Mouse (Mus musculus) intestine, embryonic 14.5 days (tissue): ENCODE measurements around the gene Asic2. TPM values are rescaled to one million over a fixed set of nuclear protein-coding genes. Genes with fewer than 3 reads are reported as not detected.

ENCODE experiments used
- ATAC-seq: fragments of 200-750 bp; cut with Nextera tagmentation; replicated peaks from 2 replicates; pipeline ENCODE4 v1.8.0; 2017; ENCODE audit warnings: low read depth, moderate number of reproducible peaks, moderate TSS enrichment, moderate library complexity; ENCODE audit not compliant: low FRiP score, low TSS enrichment
- DNase-seq: peaks from one replicate; pipeline ENCODE4 v3.0.0-alpha.2; 2018; ENCODE audit warnings: low spot score
- H3K27ac ChIP-seq: fragments of 300-500 bp; sonication (generic); 2 replicates; pipeline ENCODE4 v1.5.1; 2014; ENCODE audit warnings: low read depth, mild to moderate bottlenecking, control low read depth
- H3K27me3 ChIP-seq: fragments of 300-500 bp; sonication (generic); replicated peaks from 2 replicates; pipeline ENCODE4 v1.6.1; 2014; ENCODE audit warnings: low read length, control low read depth; ENCODE audit not compliant: control insufficient read depth, insufficient read depth
- H3K36me3 ChIP-seq: fragments of 300-500 bp; sonication (generic); 2 replicates; pipeline ENCODE4 v1.6.1; 2014; ENCODE audit warnings: low read length, control low read depth; ENCODE audit not compliant: control insufficient read depth, insufficient read depth
- H3K4me1 ChIP-seq: fragments of 300-500 bp; sonication (generic); replicated peaks from 2 replicates; pipeline ENCODE4 v1.6.1; 2014; ENCODE audit warnings: low read length, control low read depth, mixed read lengths; ENCODE audit not compliant: control insufficient read depth, insufficient read depth
- H3K4me2 ChIP-seq: fragments of 300-500 bp; sonication (generic); 2 replicates; pipeline ENCODE4 v1.6.1; 2014; ENCODE audit warnings: low read length
- H3K4me3 ChIP-seq: fragments of 300-500 bp; sonication (generic); 2 replicates; pipeline ENCODE4 v1.5.1; 2014; ENCODE audit warnings: low read depth, low read length, control low read depth, mixed read lengths
- H3K9ac ChIP-seq: fragments of 300-500 bp; sonication (generic); 2 replicates; pipeline ENCODE4 v1.6.1; 2014; ENCODE audit warnings: mild to moderate bottlenecking, low read length
- H3K9me3 ChIP-seq: fragments of 300-500 bp; sonication (generic); 2 replicates; pipeline ENCODE4 v1.6.1; 2016; ENCODE audit warnings: low read length, control low read depth; ENCODE audit not compliant: control insufficient read depth
- WGBS: fragments of 180-500 bp; shearing (Covaris S2); extraction: QIAGEN DNeasy Blood & Tissue Kit; methylation state at CpG from one replicate; pipeline ENCODE4 v1.1.7; 2014; 5-methylcytosine and 5-hydroxymethylcytosine counted together
- polyA plus RNA-seq: library from polyadenylated mRNA; unstranded; fragments of >200 nt; fragmentation: Nextera tagmentation; extraction: Ambion mirVana; gene quantifications from 2 replicates; pipeline ENCODE4 v1.2.1, GENCODE M21; 2014

Gene Asic2
- polyA plus RNA-seq, 1 experiment from 2014 or later = 0.22 TPM

- WGBS = 91% methylated on average over 1 of the region's 1 CpGs
- H3K27me3 ChIP-seq = no peaks in the 10 kb centered on the region
Measured at GRCm38 (mm10) chr11:80868039-80868438, 1100.2 kb downstream of the Asic2 start.

DNA sequence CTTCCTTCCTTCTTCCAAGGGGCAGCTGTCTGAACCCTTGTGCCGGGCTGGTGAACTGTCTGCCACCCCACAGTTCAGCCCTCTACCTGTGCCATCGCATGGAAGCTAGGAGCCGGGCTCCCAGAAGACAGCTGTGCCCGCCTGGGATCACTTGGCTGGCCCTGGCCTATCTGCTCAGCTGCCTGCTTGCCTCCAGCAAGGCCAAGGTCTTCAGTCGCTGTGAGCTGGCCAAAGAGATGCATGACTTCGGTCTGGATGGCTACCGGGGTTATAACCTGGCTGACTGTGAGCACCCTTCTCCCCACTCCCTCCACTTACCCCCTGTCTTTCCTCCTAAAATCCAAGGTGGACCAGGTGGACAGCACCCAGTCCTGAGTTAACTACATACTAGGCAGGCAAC lies 1105.3 kb downstream of the Asic2 start:
- H3K4me2 ChIP-seq = no peak overlapping the region
- no peak for DNase-seq
- no peak for ATAC-seq
- no peaks in the 10 kb centered on the region for H3K4me1 ChIP-seq
- no peaks in the 10 kb centered on the region for H3K27me3 ChIP-seq
- no peaks in the 10 kb centered on the region for H3K9me3 ChIP-seq
- H3K9ac ChIP-seq = no peak overlapping the region
- H3K4me3 ChIP-seq = no peak overlapping the region
- 90% methylated on average over 7 of the region's 7 CpGs for WGBS
- no peaks in the 10 kb centered on the region for H3K36me3 ChIP-seq
- no peak overlapping the region for H3K27ac ChIP-seq

More at GRCm38 (mm10) chr11:80868039-80868438, 1100.2 kb downstream of the Asic2 start:
- ATAC-seq (no peak), DNase-seq (no peak)
- no peaks in the 10 kb centered on the region for H3K4me1 ChIP-seq
- H3K9ac ChIP-seq = no peak overlapping the region
- no peaks in the 10 kb centered on the region for H3K36me3 ChIP-seq
- H3K4me2 ChIP-seq = no peak overlapping the region
- H3K9me3 ChIP-seq = no peaks in the 10 kb centered on the region
- no peak overlapping the region for H3K27ac ChIP-seq
- H3K4me3 ChIP-seq = no peak overlapping the region

DNA sequence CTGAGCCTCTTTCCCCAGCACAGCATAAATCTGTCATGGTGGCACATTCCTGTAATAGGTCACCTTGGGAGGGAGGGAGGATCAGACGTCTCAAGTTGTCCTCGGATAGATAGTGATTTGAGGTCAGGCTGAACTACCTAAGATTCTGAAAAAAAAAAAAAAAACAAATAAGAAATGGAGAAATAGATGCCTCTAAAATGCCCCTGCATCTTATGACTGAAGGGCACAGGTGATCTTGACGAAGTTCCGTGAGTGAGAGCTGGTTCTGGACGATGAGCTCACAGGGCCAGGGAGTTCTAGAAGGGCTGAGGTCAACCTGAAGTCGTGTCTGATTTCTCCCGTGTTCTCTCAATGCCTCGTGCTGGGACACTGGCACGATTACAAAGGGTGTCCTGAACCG lies 1110.2 kb downstream of the Asic2 start, which contains the start of gene Spaca3:
Gene Spaca3, plus strand, starts transcription at position 301 of the 400 bp plus-strand sequence.
- WGBS = 76% methylated on average over 10 of the region's 10 CpGs
- Histone ChIP-seq H3K4me2 (no peak within 1 kb of the TSS), H3K4me3 (no peak within 1 kb of the TSS), H3K27me3 (no peaks in the 10 kb centered on the region), H3K9me3 (no peaks in the 10 kb centered on the region), H3K27ac (no peak within 1 kb of the TSS), H3K4me1 (no peaks in the 10 kb centered on the region), H3K36me3 (no peaks in the 10 kb centered on the region), H3K9ac (no peak within 1 kb of the TSS)
- ATAC-seq (no peak), DNase-seq (no peak)

DNA sequence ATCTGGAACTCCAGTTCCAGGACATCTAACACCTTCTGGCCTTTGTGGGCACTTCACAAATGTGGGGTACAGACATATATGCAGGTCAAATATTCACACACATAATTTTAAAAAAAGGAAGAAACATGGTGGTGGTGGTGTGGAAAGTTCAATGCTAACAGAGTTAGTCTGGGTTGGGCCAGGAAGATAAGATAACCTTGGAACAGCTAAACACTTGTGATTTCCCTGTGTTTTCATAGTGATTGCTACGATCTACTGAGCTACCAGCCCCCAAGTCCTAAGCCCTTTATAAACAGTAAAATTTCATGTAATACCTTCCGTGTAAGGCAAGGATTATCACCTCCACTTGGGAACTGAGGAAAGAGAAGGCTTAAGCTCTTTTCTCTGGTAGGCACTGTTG lies 1111.4 kb downstream of the Asic2 start:
- DNase-seq (no peak), ATAC-seq (no peak)
- no peak overlapping the region for H3K4me2 ChIP-seq
- 62% methylated on average over 2 of the region's 2 CpGs for whole genome bisulfite sequencing
- no peak overlapping the region for H3K9ac ChIP-seq
- no peaks in the 10 kb centered on the region for H3K9me3 ChIP-seq
- no peaks in the 10 kb centered on the region for H3K36me3 ChIP-seq
- H3K4me3 ChIP-seq = no peak overlapping the region
- no peaks in the 10 kb centered on the region for H3K27me3 ChIP-seq
- H3K27ac ChIP-seq = no peak overlapping the region
- no peaks in the 10 kb centered on the region for H3K4me1 ChIP-seq

- no peak for DNase-seq
- Histone ChIP-seq H3K4me2 (no peak overlapping the region), H3K36me3 (no peaks in the 10 kb centered on the region), H3K27me3 (no peaks in the 10 kb centered on the region), H3K9ac (no peak overlapping the region), H3K9me3 (no peaks in the 10 kb centered on the region), H3K27ac (no peak overlapping the region), H3K4me3 (no peak overlapping the region), H3K4me1 (no peaks in the 10 kb centered on the region)
- no peak for ATAC-seq
- 49% methylated on average over 7 of the region's 7 CpGs for WGBS
Measured at GRCm38 (mm10) chr11:80854908-80855307, 1113.3 kb downstream of the Asic2 start.

- no peak overlapping the region for H3K4me2 ChIP-seq
- no peak overlapping the region for H3K27ac ChIP-seq
- 84% methylated on average over 11 of the region's 11 CpGs for WGBS
- DNase-seq (no peak), ATAC-seq (no peak)
- H3K9me3 ChIP-seq = no peaks in the 10 kb centered on the region
- H3K9ac ChIP-seq = no peak overlapping the region
- no peaks in the 10 kb centered on the region for H3K36me3 ChIP-seq
- no peak overlapping the region for H3K4me3 ChIP-seq
- H3K27me3 ChIP-seq = no peaks in the 10 kb centered on the region
- H3K4me1 ChIP-seq = no peaks in the 10 kb centered on the region
Measured at GRCm38 (mm10) chr11:80854430-80854829, 1113.8 kb downstream of the Asic2 start.

GRCm38 (mm10) chr11:80853014-80853413 lies 1115.2 kb downstream of the Asic2 start:
- no peak overlapping the region for H3K4me3 ChIP-seq
- no peaks in the 10 kb centered on the region for H3K27me3 ChIP-seq
- H3K9ac ChIP-seq = no peak overlapping the region
- H3K27ac ChIP-seq = no peak overlapping the region
- H3K4me2 ChIP-seq = no peak overlapping the region
- peak; percentile 33; the same call in 1 of the 2 replicates for ATAC-seq
- no peak for DNase-seq
- no peaks in the 10 kb centered on the region for H3K9me3 ChIP-seq
- 33% methylated on average over 3 of the region's 3 CpGs for WGBS
- no peaks in the 10 kb centered on the region for H3K36me3 ChIP-seq
- no peaks in the 10 kb centered on the region for H3K4me1 ChIP-seq

- 48% methylated on average over 5 of the region's 5 CpGs for whole genome bisulfite sequencing
- no peak overlapping the region for H3K4me3 ChIP-seq
- H3K9ac ChIP-seq = no peak overlapping the region
- no peak overlapping the region for H3K27ac ChIP-seq
- H3K4me2 ChIP-seq = no peak overlapping the region
- DNase-seq = no peak
- no peak for ATAC-seq
- no peaks in the 10 kb centered on the region for H3K9me3 ChIP-seq
- no peaks in the 10 kb centered on the region for H3K4me1 ChIP-seq
- H3K36me3 ChIP-seq = no peaks in the 10 kb centered on the region
- no peaks in the 10 kb centered on the region for H3K27me3 ChIP-seq
Measured at GRCm38 (mm10) chr11:80851859-80852258, 1116.4 kb downstream of the Asic2 start.

GRCm38 (mm10) chr11:80848131-80848530 lies 1120.1 kb downstream of the Asic2 start:
- Histone ChIP-seq H3K36me3 (no peaks in the 10 kb centered on the region), H3K27ac (no peak overlapping the region), H3K4me1 (no peaks in the 10 kb centered on the region), H3K4me2 (no peak overlapping the region), H3K9ac (no peak overlapping the region), H3K9me3 (no peaks in the 10 kb centered on the region), H3K27me3 (no peaks in the 10 kb centered on the region), H3K4me3 (no peak overlapping the region)
- 47% methylated on average over 5 of the region's 5 CpGs for WGBS
- no peak for ATAC-seq
- DNase-seq = no peak
